Mouse (Mus musculus) lung, postnatal 0 days (tissue): ENCODE measurements around the gene Tmem259. TPM values are rescaled to one million over a fixed set of nuclear protein-coding genes. Genes with fewer than 3 reads are reported as not detected.
A peak's percentile ranks its signal among the peaks of the same experiment; 100 is the strongest.

Source experiments
- ATAC-seq: fragments of 200-750 bp; cut with Nextera tagmentation; 2 replicates; pipeline ENCODE4 v1.8.0; 2017; ENCODE audit warnings: moderate library complexity
- DNase-seq: peaks from one replicate; pipeline ENCODE4 v3.0.0-alpha.2; 2016; ENCODE audit warnings: low spot score
- H3K27ac ChIP-seq: fragments of 300-500 bp; sonication (generic); 2 replicates; pipeline ENCODE4 v1.5.1; 2014; ENCODE audit warnings: antibody characterized with exemption, mild to moderate bottlenecking, low read length, mixed read lengths
- H3K27me3 ChIP-seq: fragments of 300-500 bp; sonication (generic); replicated peaks from 2 replicates; pipeline ENCODE4 v1.6.1; 2014; ENCODE audit warnings: low read length, mixed read lengths; ENCODE audit not compliant: insufficient read depth
- H3K36me3 ChIP-seq: fragments of 300-500 bp; sonication (generic); 2 replicates; pipeline ENCODE4 v1.6.1; 2014; ENCODE audit warnings: low read length, mixed read lengths; ENCODE audit not compliant: insufficient read depth
- H3K4me1 ChIP-seq: fragments of 300-500 bp; sonication (generic); 2 replicates; pipeline ENCODE4 v1.6.1; 2014; ENCODE audit warnings: antibody characterized with exemption, low read depth, low read length, mixed read lengths; ENCODE audit not compliant: insufficient read depth
- H3K4me2 ChIP-seq: fragments of 300-500 bp; sonication (generic); replicated peaks from 2 replicates; pipeline ENCODE4 v1.6.1; 2014; ENCODE audit warnings: low read depth, mild to moderate bottlenecking, low read length, moderate library complexity, mixed read lengths
- H3K4me3 ChIP-seq: fragments of 300-500 bp; sonication (generic); 2 replicates; pipeline ENCODE4 v1.5.1; 2014; ENCODE audit warnings: low read depth, low read length
- H3K9ac ChIP-seq: fragments of 300-500 bp; sonication (generic); replicated peaks from 2 replicates; pipeline ENCODE4 v1.6.1; 2014; ENCODE audit warnings: low read depth, mild to moderate bottlenecking
- H3K9me3 ChIP-seq: fragments of 300-500 bp; sonication (generic); 2 replicates; pipeline ENCODE4 v1.6.1; 2016; ENCODE audit warnings: low read length, mixed read lengths
- CTCF ChIP-seq: IDR thresholded peaks from 2 replicates; pipeline ENCODE4 v1.5.1; 2016; ENCODE audit warnings: antibody characterized with exemption, mild to moderate bottlenecking
- EP300 ChIP-seq: IDR thresholded peaks from 2 replicates; pipeline ENCODE4 v1.6.1; 2016; ENCODE audit warnings: antibody characterized with exemption, mild to moderate bottlenecking, control low read depth
- WGBS: fragments of 180-500 bp; shearing (Covaris S2); extraction: QIAGEN DNeasy Blood & Tissue Kit; methylation state at CpG from one replicate; pipeline ENCODE4 v1.1.7; 2014; 5-methylcytosine and 5-hydroxymethylcytosine counted together
- polyA plus RNA-seq: library from polyadenylated mRNA; unstranded; fragments of >200 nt; fragmentation: Nextera tagmentation; extraction: Ambion mirVana; gene quantifications from 2 replicates; pipeline ENCODE4 v1.2.1, GENCODE M21; 2015

Tmem259 gene
- polyA plus RNA-seq, 1 experiment from 2014 or later = 27.6 TPM

- Histone ChIP-seq H3K4me2 (peak overlapping the region; percentile 23; the same call in 1 of the 2 replicates), H3K4me1 (peaks cover 20% of the 10 kb centered on the region), H3K4me3 (no peak overlapping the region), H3K9me3 (no peaks in the 10 kb centered on the region), H3K9ac (no peak overlapping the region), H3K36me3 (no peaks in the 10 kb centered on the region), H3K27me3 (peaks cover 7% of the 10 kb centered on the region; the same call in 1 of the 2 replicates), H3K27ac (peak overlapping the region; percentile 87)
- TF ChIP-seq CTCF = no peak
- no peak for TF ChIP-seq EP300
- DNase-seq (no peak), ATAC-seq (no peak)
- WGBS = 71% methylated on average over 14 of the region's 14 CpGs
These were observed 33.6 kb upstream of the Tmem259 start for GRCm38 (mm10) chr10:80017771-80018170.

DNA sequence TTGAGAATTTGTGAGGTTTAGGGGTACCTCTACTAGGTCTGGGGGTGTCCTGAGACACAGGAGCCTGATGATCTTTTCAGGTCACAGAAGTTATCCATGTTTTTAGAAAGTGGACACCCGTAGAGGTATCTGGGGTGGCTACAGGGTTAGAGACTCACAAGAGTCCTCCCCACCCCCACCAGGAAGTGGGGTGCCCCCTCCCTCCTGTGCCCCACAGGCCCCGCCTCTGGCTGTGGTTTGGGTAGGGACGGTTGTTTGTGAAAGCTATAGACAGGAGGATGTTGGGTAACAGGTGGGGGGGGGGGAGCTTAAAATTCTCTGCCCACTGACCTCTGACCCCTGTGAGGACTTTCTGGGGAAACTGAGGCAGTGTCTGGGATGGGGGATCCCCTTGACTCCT is 33.2 kb upstream of the Tmem259 start:
- 60% methylated on average over 3 of the region's 3 CpGs for WGBS
- no peaks in the 10 kb centered on the region for H3K36me3 ChIP-seq
- TF ChIP-seq CTCF (no peak), EP300 (no peak)
- no peaks in the 10 kb centered on the region for H3K9me3 ChIP-seq
- peak overlapping the region; percentile 14; the same call in 1 of the 2 replicates for H3K4me3 ChIP-seq
- H3K27me3 ChIP-seq = peaks cover 7% of the 10 kb centered on the region; the same call in 1 of the 2 replicates
- H3K27ac ChIP-seq = peak overlapping the region; percentile 87
- ATAC-seq (no peak), DNase-seq (peak; percentile 57)
- H3K4me1 ChIP-seq = peaks cover 20% of the 10 kb centered on the region
- peak overlapping the region; percentile 43 for H3K4me2 ChIP-seq
- H3K9ac ChIP-seq = no peak overlapping the region

GRCm38 (mm10) chr10:80016931-80017330 is 32.8 kb upstream of the Tmem259 start:
- peak overlapping the region; percentile 87 for H3K27ac ChIP-seq
- 73% methylated on average over 10 of the region's 10 CpGs for WGBS
- peaks cover 20% of the 10 kb centered on the region for H3K4me1 ChIP-seq
- no peak overlapping the region for H3K9ac ChIP-seq
- peak overlapping the region; percentile 14; the same call in 1 of the 2 replicates for H3K4me3 ChIP-seq
- H3K4me2 ChIP-seq = peak overlapping the region; percentile 43
- peaks cover 7% of the 10 kb centered on the region; the same call in 1 of the 2 replicates for H3K27me3 ChIP-seq
- no peak for TF ChIP-seq EP300
- TF ChIP-seq CTCF = no peak
- ATAC-seq = no peak
- no peaks in the 10 kb centered on the region for H3K9me3 ChIP-seq
- no peak for DNase-seq
- no peaks in the 10 kb centered on the region for H3K36me3 ChIP-seq

GRCm38 (mm10) chr10:80016511-80016910 is 32.4 kb upstream of the Tmem259 start, which contains the start of gene Arhgap45:
Gene Arhgap45, plus strand, starts transcription at chr10:80016653.
- H3K9me3 ChIP-seq = no peaks in the 10 kb centered on the region
- peak; percentile 78 for DNase-seq
- no peak for TF ChIP-seq EP300
- TF ChIP-seq CTCF = no peak
- H3K27ac ChIP-seq = peak within 1 kb of the TSS; percentile 87
- peaks cover 7% of the 10 kb centered on the region; the same call in 1 of the 2 replicates for H3K27me3 ChIP-seq
- peak; percentile 21 for ATAC-seq
- peaks cover 20% of the 10 kb centered on the region for H3K4me1 ChIP-seq
- 55% methylated on average over 11 of the region's 11 CpGs for WGBS
- peak within 1 kb of the TSS; percentile 14; the same call in 1 of the 2 replicates for H3K4me3 ChIP-seq
- H3K36me3 ChIP-seq = no peaks in the 10 kb centered on the region
- peak within 1 kb of the TSS; percentile 30 for H3K9ac ChIP-seq
- H3K4me2 ChIP-seq = peak within 1 kb of the TSS; percentile 43

- Histone ChIP-seq H3K9ac (peak overlapping the region; percentile 30), H3K27me3 (peaks cover 7% of the 10 kb centered on the region; the same call in 1 of the 2 replicates), H3K4me1 (peaks cover 20% of the 10 kb centered on the region), H3K36me3 (no peaks in the 10 kb centered on the region), H3K4me3 (no peak overlapping the region), H3K4me2 (peak overlapping the region; percentile 43), H3K9me3 (no peaks in the 10 kb centered on the region), H3K27ac (peak overlapping the region; percentile 87)
- DNase-seq (peak; percentile 86), ATAC-seq (peak; percentile 72)
- WGBS = 49% methylated on average over 10 of the region's 10 CpGs
- peak; percentile 61 for TF ChIP-seq EP300
- TF ChIP-seq CTCF = no peak
These were observed 31.5 kb upstream of the Tmem259 start for GRCm38 (mm10) chr10:80015583-80015982.

DNA sequence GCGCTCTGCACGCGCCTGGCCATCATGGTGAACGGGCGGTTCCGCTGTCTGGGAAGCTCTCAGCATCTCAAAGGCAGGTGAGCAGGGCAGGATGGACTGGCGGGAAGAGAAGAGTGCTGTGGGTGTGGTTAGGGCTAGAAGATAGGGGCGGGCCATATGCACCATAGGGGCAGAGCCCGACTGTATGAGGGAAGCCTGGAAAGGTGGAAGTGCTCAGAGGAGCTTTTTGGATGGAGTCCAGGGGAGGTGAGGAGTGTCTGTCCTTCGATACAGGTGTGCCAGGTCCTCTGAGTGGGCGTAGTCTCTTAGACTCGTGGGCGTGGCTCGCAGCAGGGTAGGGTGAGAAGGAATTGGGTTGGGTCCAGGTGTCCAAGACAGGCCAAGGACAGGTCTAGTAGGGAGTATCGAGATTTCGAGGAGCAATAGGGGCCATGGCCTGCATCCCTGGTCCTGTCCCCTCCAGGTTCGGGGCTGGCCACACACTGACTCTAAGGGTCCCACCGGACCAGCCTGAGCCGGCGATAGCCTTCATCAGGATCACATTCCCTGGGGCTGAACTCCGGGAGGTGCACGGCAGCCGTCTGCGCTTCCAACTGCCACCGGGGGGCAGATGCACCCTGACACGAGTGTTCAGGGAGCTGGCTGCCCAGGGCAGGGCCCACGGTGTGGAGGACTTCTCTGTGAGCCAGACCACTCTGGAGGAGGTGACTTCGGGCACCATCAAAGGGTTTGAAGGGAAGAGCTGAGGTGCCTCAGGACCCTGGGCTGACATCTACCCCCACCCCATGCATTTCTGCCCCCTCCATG is 30.6 kb upstream of the Tmem259 start:
- peak overlapping the region; percentile 87 for H3K27ac ChIP-seq
- DNase-seq (peak; percentile 79), ATAC-seq (peak; percentile 18)
- WGBS = 23% methylated on average over 28 of the region's 28 CpGs
- H3K4me3 ChIP-seq = no peak overlapping the region
- H3K4me1 ChIP-seq = peaks cover 16% of the 10 kb centered on the region
- TF ChIP-seq CTCF = peak; percentile 56
- no peak for TF ChIP-seq EP300
- H3K4me2 ChIP-seq = peak overlapping the region; percentile 27
- no peak overlapping the region for H3K9ac ChIP-seq
- peaks cover 5% of the 10 kb centered on the region; the same call in 1 of the 2 replicates for H3K9me3 ChIP-seq
- peaks cover 5% of the 10 kb centered on the region; the same call in 1 of the 2 replicates for H3K36me3 ChIP-seq
- H3K27me3 ChIP-seq = peaks cover 7% of the 10 kb centered on the region; the same call in 1 of the 2 replicates
